Mouse (Mus musculus): ENCODE measurements around the gene Cd101.

Cd101 gene

DNA sequence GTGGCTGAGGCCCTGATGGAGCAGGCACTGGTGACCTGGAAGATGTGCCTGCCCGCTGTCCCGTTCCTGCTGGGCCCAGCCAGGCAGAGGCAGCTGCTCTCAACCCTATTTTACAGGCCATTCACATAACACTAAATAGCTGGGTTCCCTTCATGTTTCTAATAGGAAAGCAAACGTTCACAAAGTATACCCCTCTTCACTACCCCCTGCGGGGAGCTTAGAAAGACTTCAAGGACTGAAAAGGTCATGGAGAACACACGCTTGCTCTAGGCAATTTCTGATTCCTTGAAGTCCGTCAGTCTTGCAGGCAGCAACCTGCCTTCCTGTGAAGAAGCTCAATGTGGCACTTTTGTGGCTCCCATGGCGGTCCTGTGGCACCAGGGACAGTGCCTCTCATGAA lies 12.6 kb upstream of the Cd101 start:
- no peak for DNase-seq (ENCODE audit: low spot score in 2 of 2)

DNA sequence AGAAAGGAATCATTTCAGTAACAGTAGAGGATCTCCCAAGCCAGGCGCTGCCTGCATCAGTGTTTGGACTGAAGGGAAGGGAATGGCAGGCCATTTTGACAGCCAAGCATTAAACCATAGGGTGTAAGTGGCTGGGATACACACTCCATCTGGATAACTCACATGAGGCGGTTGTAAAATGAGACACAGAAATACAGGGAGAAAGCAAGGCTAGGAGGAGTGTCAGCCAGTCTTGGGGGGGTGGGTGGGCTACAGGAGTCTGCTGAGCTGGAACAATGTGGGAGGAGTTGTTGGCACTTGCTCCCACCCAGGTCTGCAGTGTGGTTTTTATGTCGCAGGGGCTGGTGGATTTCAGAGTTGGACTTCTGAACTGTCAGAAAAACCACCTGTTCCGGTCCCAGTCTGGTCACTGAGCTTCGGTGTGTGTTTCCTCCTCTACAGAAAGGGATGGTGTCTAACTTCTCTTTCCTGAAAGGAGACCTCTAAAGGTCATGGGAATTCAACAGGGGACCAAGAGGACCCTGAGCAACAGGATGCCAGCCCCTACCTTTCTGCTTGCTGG lies 8.7 kb upstream of the Cd101 start:
- no peak for DNase-seq (ENCODE audit: low spot score in 2 of 2)

GRCm38 (mm10) chr3:101036001-101036400 lies 6.6 kb upstream of the Cd101 start:
- no peak for DNase-seq (ENCODE audit: low spot score in 2 of 2)

DNA sequence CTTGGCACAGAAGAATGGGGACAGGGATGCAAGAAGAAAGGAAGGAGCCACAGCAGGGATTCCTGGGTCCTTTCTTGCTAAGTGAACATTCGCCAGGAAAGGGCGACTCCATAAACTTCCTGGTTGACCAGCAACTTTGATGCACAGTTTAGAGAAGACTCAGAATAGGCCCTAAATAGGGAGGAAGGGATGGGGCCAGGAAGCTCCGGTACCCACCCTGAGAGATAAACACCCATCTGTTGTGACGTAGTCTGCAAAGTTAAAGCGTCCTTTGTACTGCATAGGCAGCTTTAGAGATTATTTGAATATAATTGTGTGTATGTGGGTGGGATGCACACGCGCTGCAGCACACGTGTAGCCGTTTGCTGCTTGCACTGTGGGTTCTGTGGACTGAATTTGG lies 5.2 kb upstream of the Cd101 start:
- no peak for DNase-seq (ENCODE audit: low spot score in 2 of 2)

DNA sequence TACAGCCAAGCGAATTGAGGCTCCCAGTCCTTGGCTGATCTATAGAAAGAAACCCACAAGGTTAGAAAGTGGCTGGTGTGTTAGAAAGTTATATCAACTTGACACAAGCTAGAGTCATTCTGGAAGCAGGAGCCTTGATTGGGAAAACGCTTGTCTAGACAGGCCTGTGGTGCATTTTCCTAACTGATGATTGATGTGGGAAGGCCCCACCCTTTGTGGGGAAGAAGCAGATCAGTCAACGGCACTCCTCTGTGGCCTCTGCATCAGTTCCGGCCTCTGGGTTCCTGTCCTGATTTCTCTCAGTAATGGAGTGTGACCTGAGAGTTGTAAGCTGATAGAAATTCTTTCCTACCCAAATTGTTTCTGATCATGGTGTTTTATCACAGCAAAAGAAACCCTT lies 4.3 kb upstream of the Cd101 start:
- DNase-seq (ENCODE audit: low spot score in 2 of 2): no peak

GRCm38 (mm10) chr3:101031456-101032142 lies 2.2 kb upstream of the Cd101 start:
- no peak for DNase-seq (ENCODE audit: low spot score in 2 of 2)

GRCm38 (mm10) chr3:101030630-101031029 lies 1.3 kb upstream of the Cd101 start:
- no peak for DNase-seq (ENCODE audit: low spot score in 2 of 2)

DNA sequence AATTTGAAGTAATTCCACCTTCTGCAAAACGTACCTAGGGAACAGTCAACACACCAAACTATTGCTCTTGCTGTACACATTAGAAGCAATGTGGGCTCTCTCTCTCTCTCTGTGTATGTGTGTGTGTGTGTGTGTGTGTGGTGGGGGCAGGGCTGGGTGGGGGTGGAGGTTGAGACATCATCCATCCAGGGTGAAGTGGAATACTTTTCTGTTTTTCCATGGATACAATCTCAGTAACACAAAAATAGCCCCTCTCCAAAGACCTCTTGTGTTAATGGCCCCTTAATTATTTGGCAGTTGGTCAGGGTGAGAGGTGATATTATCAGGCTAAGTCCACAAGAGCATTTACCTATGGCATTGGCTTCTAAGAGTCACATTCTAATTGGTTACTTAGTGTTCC lies 2.6 kb downstream of the Cd101 start:
- no peak for DNase-seq (ENCODE audit: low spot score in 2 of 2)

GRCm38 (mm10) chr3:101022967-101023366 lies 6.4 kb downstream of the Cd101 start:
- no peak for DNase-seq (ENCODE audit: low spot score in 2 of 2)

DNA sequence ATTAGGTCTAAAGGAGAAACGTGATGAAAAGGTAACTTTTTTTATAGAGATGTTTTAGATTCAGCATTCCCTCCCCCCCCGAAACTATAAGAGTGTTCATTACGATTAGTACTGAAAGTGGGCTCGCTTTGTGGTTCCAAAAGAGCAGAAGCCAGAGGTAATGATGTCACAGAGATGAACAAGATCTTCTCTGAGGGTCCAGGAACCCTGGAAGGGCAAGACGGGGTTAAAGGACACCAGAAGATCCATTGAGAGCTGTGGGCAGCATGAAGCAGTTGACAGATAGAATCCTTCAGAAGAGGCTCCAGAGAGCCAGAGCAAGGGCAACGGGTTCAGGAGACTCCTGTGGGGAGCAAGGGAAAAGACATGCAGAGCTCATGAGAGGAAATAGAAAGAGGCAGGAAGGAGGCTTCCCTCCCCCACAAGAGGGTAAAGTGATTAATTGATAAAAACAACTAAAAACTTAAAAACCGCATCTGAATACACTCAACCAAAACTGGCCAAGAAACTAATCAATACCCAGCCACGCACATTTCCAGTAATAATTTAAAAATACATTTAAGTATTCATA lies 7.8 kb downstream of the Cd101 start:
- no peak for DNase-seq (ENCODE audit: low spot score in 2 of 2)

DNA sequence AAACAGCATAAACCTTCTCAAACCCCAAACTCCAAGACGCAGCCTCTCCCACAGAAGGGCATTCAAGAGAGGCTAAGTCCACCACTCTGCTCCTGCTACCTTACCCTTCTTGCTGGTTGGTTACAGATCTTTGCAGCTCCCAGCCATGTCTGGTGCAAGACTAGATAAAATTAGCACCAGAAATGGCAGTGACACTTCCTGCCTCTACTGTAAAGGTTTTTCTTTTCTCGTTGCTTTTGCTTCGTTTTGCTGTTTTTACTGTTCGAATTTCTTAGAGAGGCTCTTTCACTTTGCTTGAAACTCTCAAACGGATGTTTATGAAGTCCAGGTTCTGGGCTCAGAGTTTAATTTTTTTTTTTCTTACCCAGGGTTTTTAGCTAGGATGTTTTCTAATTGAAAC lies 8.3 kb downstream of the Cd101 start:
- no peak for DNase-seq (ENCODE audit: low spot score in 2 of 2)

DNA sequence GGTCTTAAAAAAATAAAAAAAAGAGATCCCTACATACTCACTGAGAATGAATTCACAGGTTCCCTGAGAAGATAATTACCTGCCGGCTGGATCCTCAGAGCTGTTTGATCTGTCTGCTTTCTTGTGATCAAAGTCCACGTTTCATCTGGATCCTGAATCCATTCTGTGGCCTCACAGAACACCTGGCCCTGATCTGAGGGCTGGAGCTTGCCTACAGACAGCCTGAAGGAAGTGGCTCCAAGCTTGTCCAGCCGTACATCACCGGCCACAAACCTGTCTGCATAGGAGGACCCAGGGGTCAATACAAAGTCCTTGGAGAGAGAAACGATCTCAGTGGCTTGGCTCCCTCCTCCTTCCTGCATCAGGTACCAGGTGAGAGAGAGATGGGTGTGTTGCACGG lies 10.9 kb downstream of the Cd101 start:
- no peak for DNase-seq (ENCODE audit: low spot score in 2 of 2)

DNA sequence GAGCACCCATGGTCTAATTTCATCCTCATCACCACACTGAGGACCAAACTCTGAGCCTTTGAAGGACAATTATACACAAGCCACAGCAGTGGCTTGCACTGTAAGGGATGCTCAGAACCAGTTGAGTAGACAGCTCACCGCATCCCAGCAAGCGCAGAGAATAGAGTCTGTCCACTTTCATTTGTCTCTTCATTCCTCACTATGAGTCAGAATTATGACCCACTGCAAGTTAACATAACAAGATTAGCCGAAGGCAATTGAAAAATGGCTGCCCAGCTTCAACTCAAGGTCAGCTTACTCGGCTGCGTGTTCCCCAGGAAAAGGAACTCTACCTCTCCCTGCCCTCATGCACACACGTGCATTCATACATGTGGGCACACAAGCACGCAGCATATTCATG lies 13.3 kb downstream of the Cd101 start:
- no peak for DNase-seq (ENCODE audit: low spot score in 2 of 2)

GRCm38 (mm10) chr3:101015254-101015653 lies 14.1 kb downstream of the Cd101 start:
- no peak for DNase-seq (ENCODE audit: low spot score in 2 of 2)

DNA sequence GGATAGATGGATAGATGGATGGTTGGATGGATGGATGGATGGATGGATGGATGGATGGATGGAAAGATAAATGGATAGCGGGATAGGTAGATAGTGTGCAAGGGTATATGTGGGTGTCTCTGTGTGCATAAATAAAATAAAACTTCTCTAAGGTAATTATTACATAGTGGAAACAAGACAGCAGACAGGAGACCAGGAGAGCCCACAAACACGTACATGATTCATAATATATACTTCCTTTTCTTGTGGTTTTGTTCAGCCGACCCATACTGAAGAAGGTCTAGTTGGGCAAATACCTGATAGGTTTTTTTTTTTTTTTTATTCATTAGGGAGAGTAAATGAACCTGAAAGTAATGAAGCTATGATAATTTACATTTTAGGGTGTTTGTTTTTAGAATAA lies 15.8 kb downstream of the Cd101 start:
- DNase-seq (ENCODE audit: low spot score in 2 of 2): no peak

- no peak for DNase-seq (ENCODE audit: low spot score in 2 of 2)
Measured at GRCm38 (mm10) chr3:101013005-101013404, 16.4 kb downstream of the Cd101 start.

DNA sequence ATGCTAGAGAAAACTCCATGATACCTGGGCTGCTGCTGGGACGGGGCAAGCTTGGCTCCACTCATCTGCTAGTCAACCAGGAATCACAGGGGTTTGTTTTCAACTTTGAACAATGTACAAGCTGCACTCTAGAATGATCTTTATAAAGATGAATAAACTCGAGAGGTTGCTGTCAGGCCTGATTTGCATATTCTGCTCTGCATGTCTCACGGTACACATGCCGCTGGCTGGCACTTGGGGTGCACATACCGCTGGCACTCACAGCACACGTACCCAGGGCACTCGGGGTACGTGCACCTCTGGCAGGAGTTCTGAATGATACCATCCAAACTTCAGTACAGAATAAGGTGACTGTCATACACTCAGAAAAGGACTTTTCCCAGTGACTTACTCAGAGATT lies 16.8 kb downstream of the Cd101 start:
- no peak for DNase-seq (ENCODE audit: low spot score in 2 of 2)

DNA sequence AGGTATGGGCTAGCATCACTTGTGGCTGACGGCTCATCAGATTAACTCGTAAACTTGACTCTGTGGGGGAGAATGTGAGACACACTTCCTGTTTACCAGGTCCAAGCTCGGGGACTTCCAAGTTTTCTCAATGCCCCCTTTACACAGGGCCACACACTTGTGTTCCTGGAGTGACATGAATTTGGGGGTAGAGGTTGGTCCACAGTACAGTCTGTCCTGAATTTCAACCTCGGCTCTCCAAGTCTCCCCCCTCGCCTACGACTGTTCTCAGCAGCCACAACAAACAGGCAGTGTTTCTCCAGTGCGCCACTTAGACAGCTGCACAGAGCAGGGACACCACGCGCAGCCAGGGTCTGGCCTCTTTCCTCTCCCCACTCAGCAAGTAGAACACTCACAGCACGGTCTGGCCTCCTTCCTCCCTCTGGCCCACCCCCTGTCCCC lies 17.2 kb downstream of the Cd101 start:
- peak in 1 of 2 experiments; percentile 33 for DNase-seq (ENCODE audit: low spot score in 2 of 2)

DNA sequence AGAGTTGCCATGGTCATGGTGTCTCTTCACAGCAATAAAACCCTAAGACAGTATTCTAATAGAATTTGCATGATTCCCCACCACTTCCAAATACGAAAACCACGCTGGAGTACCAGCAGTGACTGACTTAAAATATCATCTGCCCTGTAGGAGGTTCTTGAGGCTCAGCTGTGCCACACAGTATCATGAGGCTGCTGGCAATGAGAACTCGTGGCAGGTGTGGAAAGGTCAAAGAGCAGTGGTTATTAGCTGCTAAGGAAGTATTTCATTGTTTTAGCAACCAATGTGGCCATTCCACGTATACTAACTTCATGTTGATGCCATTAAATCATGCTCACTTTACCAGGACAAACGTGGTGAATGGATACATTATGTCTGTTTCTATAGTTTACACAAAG lies 18.2 kb downstream of the Cd101 start:
- no peak for DNase-seq (ENCODE audit: low spot score in 2 of 2)

- peak in 1 of 2 experiments; percentile 30 for DNase-seq (ENCODE audit: low spot score in 2 of 2)
Measured at GRCm38 (mm10) chr3:101010589-101011202, 18.7 kb downstream of the Cd101 start.

DNA sequence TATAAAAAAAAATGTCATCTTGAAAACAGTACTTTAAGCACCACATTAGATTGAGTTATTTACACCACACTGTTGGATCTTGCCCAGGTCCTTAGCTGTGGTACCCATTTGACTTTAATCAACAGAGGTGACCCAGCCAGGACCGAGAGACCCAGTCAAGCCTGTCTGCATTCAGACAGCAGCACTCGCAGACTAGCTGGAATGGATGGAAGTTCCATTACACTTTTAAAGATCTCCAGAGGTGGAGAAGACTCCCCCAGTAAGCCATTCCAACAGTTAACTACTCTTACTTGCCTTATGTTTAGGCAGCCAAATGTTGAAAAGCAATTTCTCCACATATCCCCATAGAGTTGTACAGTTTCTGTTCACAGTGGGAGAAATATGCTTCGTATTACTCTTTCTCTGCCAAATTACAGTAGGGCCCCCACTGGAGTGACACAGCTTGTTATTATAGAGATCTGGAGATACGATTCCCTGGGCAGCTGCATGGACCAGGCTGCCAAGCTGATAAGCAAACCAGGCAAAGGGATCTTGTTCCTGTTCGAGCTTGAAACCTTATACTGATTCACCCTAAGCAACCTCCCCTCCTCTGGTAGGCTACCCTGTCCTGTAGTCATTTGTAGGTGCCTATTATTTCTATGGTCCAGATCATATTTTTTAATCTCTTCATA lies 22.1 kb downstream of the Cd101 start:
- no peak for DNase-seq (ENCODE audit: low spot score in 2 of 2)

GRCm38 (mm10) chr3:101005392-101005791 lies 24.0 kb downstream of the Cd101 start:
- no peak for DNase-seq (ENCODE audit: low spot score in 2 of 2)
